Mouse (Mus musculus) macrophage (primary cell): ENCODE data around the gene Cdh23. TPM values are rescaled to one million over a fixed set of nuclear protein-coding genes. Genes with fewer than 3 reads are reported as not detected.

Experiments
- H3K27ac ChIP-seq: fragments of 350-480 bp; formaldehyde crosslinking; 2 replicates; pipeline ENCODE4 v1.9.0; 2021
- H3K36me3 ChIP-seq: fragments of 350-480 bp; formaldehyde crosslinking; 2 replicates; pipeline ENCODE4 v1.9.0; 2021; ENCODE audit errors: inconsistent target
- H3K4me3 ChIP-seq: fragments of 350-480 bp; formaldehyde crosslinking; 2 replicates; pipeline ENCODE4 v1.9.0; 2021; ENCODE audit errors: inconsistent target
- H3K79me2 ChIP-seq: fragments of 350-480 bp; formaldehyde crosslinking; 2 replicates; pipeline ENCODE4 v1.9.0; 2021; ENCODE audit errors: inconsistent target
- WGBS: methylation state at CpG from one replicate; pipeline ENCODE4 v1.1.7; 2026; ENCODE audit warnings: inconsistent platforms; ENCODE audit not compliant: missing documents; 5-methylcytosine and 5-hydroxymethylcytosine counted together
- polyA plus RNA-seq: library from polyadenylated mRNA; stranded (reverse); fragments of 250-400 nt; gene quantifications from 3 replicates; pipeline ENCODE4 v1.2.4, GENCODE M21; 2018; ENCODE audit warnings: inconsistent platforms

The Cdh23 gene
- polyA plus RNA-seq, 1 experiment from 2014 or later, result 0.40 TPM

- H3K27ac ChIP-seq, result no peak overlapping the region
- no peaks in the 10 kb centered on the region for H3K36me3 ChIP-seq
- no peaks in the 10 kb centered on the region for H3K79me2 ChIP-seq
- WGBS, result 92% methylated on average over 1 of the region's 1 CpGs
- no peak overlapping the region for H3K4me3 ChIP-seq
Measured at GRCm38 (mm10) chr10:60591281-60591680, 105.0 kb downstream of the Cdh23 start.

- 88% methylated on average over 7 of the region's 7 CpGs for WGBS
- H3K79me2 ChIP-seq, result no peaks in the 10 kb centered on the region
Measured at GRCm38 (mm10) chr10:60590241-60590640, 106.0 kb downstream of the Cdh23 start.

GRCm38 (mm10) chr10:60585691-60586090 is 110.6 kb downstream of the Cdh23 start:
- Histone ChIP-seq H3K27ac (no peak overlapping the region), H3K36me3 (no peaks in the 10 kb centered on the region), H3K4me3 (no peak overlapping the region), H3K79me2 (no peaks in the 10 kb centered on the region)
- WGBS, result 87% methylated on average over 6 of the region's 6 CpGs

More at GRCm38 (mm10) chr10:60590241-60590640, 106.0 kb downstream of the Cdh23 start:
- Histone ChIP-seq H3K4me3 (no peak overlapping the region), H3K36me3 (no peaks in the 10 kb centered on the region), H3K27ac (no peak overlapping the region)

GRCm38 (mm10) chr10:60582956-60583355 is 113.3 kb downstream of the Cdh23 start:
- no peak overlapping the region for H3K27ac ChIP-seq
- no peaks in the 10 kb centered on the region for H3K36me3 ChIP-seq
- H3K4me3 ChIP-seq, result no peak overlapping the region
- H3K79me2 ChIP-seq, result no peaks in the 10 kb centered on the region
- 96% methylated on average over 15 of the region's 15 CpGs for WGBS

GRCm38 (mm10) chr10:60580666-60581065 is 115.6 kb downstream of the Cdh23 start:
- H3K4me3 ChIP-seq, result no peak overlapping the region
- no peaks in the 10 kb centered on the region for H3K79me2 ChIP-seq
- H3K27ac ChIP-seq, result no peak overlapping the region
- WGBS, result 98% methylated on average over 15 of the region's 15 CpGs
- H3K36me3 ChIP-seq, result no peaks in the 10 kb centered on the region

- no peaks in the 10 kb centered on the region for H3K79me2 ChIP-seq
- H3K27ac ChIP-seq, result no peak overlapping the region
- H3K4me3 ChIP-seq, result no peak overlapping the region
- 100% methylated on average over 12 of the region's 12 CpGs for WGBS
- H3K36me3 ChIP-seq, result no peaks in the 10 kb centered on the region
Measured at GRCm38 (mm10) chr10:60578738-60579538, 117.4 kb downstream of the Cdh23 start.

GRCm38 (mm10) chr10:60577920-60578737 is 118.2 kb downstream of the Cdh23 start:
- Histone ChIP-seq H3K36me3 (no peaks in the 10 kb centered on the region), H3K4me3 (no peak overlapping the region), H3K79me2 (no peaks in the 10 kb centered on the region), H3K27ac (no peak overlapping the region)
- WGBS, result 86% methylated on average over 12 of the region's 12 CpGs

GRCm38 (mm10) chr10:60577125-60577919 is 119.0 kb downstream of the Cdh23 start:
- WGBS, result 32% methylated on average over 13 of the region's 13 CpGs
- Histone ChIP-seq H3K36me3 (no peaks in the 10 kb centered on the region), H3K4me3 (no peak overlapping the region), H3K27ac (no peak overlapping the region), H3K79me2 (no peaks in the 10 kb centered on the region)

GRCm38 (mm10) chr10:60574851-60575250 is 121.4 kb downstream of the Cdh23 start:
- no peaks in the 10 kb centered on the region for H3K79me2 ChIP-seq
- no peak overlapping the region for H3K4me3 ChIP-seq
- H3K27ac ChIP-seq, result no peak overlapping the region; the same call in 1 of the 2 replicates
- 95% methylated on average over 3 of the region's 3 CpGs for WGBS
- H3K36me3 ChIP-seq, result no peaks in the 10 kb centered on the region

- H3K79me2 ChIP-seq, result no peaks in the 10 kb centered on the region
- H3K4me3 ChIP-seq, result no peak overlapping the region
- WGBS, result 98% methylated on average over 4 of the region's 4 CpGs
- H3K27ac ChIP-seq, result peak overlapping the region; percentile 78
- no peaks in the 10 kb centered on the region for H3K36me3 ChIP-seq
Measured at GRCm38 (mm10) chr10:60571491-60571890, 124.8 kb downstream of the Cdh23 start.

GRCm38 (mm10) chr10:60566369-60567037 is 129.8 kb downstream of the Cdh23 start:
- Histone ChIP-seq H3K36me3 (no peaks in the 10 kb centered on the region), H3K4me3 (peak overlapping the region; percentile 3; the same call in 1 of the 2 replicates), H3K79me2 (no peaks in the 10 kb centered on the region), H3K27ac (peak overlapping the region; percentile 79)
- WGBS, result 8% methylated on average over 24 of the region's 24 CpGs

- WGBS, result 96% methylated on average over 6 of the region's 6 CpGs
- no peak overlapping the region for H3K27ac ChIP-seq
- H3K4me3 ChIP-seq, result no peak overlapping the region
- H3K79me2 ChIP-seq, result no peaks in the 10 kb centered on the region
- no peaks in the 10 kb centered on the region for H3K36me3 ChIP-seq
Measured at GRCm38 (mm10) chr10:60564136-60564535, 132.2 kb downstream of the Cdh23 start.

GRCm38 (mm10) chr10:60562946-60563345 is 133.3 kb downstream of the Cdh23 start:
- 79% methylated on average over 7 of the region's 7 CpGs for WGBS
- Histone ChIP-seq H3K79me2 (no peaks in the 10 kb centered on the region), H3K27ac (no peak overlapping the region), H3K36me3 (no peaks in the 10 kb centered on the region), H3K4me3 (no peak overlapping the region)

GRCm38 (mm10) chr10:60558491-60558927 is 137.8 kb downstream of the Cdh23 start:
- Histone ChIP-seq H3K79me2 (no peaks in the 10 kb centered on the region), H3K4me3 (no peak overlapping the region), H3K36me3 (no peaks in the 10 kb centered on the region), H3K27ac (no peak overlapping the region)
- WGBS, result 87% methylated on average over 8 of the region's 9 CpGs
